Mouse (Mus musculus) ES-CJ7 (cell line): ENCODE data around the gene Adgrl1.

Experiments used
- DNase-seq: peaks from one replicate; pipeline ENCODE4 v3.0.0; 2011; ENCODE audit warnings: low read depth, low spot score

Adgrl1 gene

GRCm38 (mm10) chr8:83990170-83990569 is 90.3 kb downstream of the Adgrl1 start:
- DNase-seq = no peak
